Mouse (Mus musculus): Measurements from ENCODE around the gene Ccdc134. TPM values are rescaled to one million over a fixed set of nuclear protein-coding genes. Genes with fewer than 3 reads are reported as not detected.

Gene Ccdc134
- total RNA-seq, 2 experiments from 2014 or later = 9.5 to 14.2 TPM

Other genes starting within 250 kb of the Ccdc134 start
- gene Polr3h, start 201.7 kb upstream of the Ccdc134 start, total RNA-seq (2021) = 10 to 100 TPM; 46.7 to 58.5 TPM
- 10 to 100 TPM; 83.6 to 86.1 TPM for gene Csdc2, start 191.2 kb upstream of the Ccdc134 start, total RNA-seq (2021)
- 100 to 1,000 TPM; 197 to 221 TPM for gene Pmm1, start 167.0 kb upstream of the Ccdc134 start, total RNA-seq (2021)
- not detected for gene 1700029P11Rik, start 147.4 kb upstream of the Ccdc134 start, total RNA-seq (2021)
- gene Xrcc6, start 140.1 kb upstream of the Ccdc134 start, total RNA-seq (2021) = 10 to 100 TPM; 19.1 to 33.7 TPM
- gene Desi1, start 94.1 kb upstream of the Ccdc134 start, total RNA-seq (2021) = 100 to 1,000 TPM; 103 to 118 TPM
- gene Snu13, start 80.3 kb upstream of the Ccdc134 start, total RNA-seq (2021) = 100 to 1,000 TPM; 102 to 107 TPM
- gene 4930407I10Rik, start 68.8 kb upstream of the Ccdc134 start, total RNA-seq (2021) = not detected
- 1 to 10 TPM; 3.4 to 3.6 TPM for gene Mei1, start 57.9 kb upstream of the Ccdc134 start, total RNA-seq (2021)
- gene Srebf2, start 19.3 kb downstream of the Ccdc134 start, total RNA-seq (2021) = 100 to 1,000 TPM; 183 to 198 TPM
- gene Shisa8, start 84.9 kb downstream of the Ccdc134 start, total RNA-seq (2021) = 1 to 10 TPM; 3.6 to 4.7 TPM
- 1 to 10 TPM in 1 of 2 experiments, under 1 TPM in 1; 0.22 to 1.1 TPM for gene Tnfrsf13c, start 96.4 kb downstream of the Ccdc134 start, total RNA-seq (2021)
- gene Cenpm, start 116.8 kb downstream of the Ccdc134 start, total RNA-seq (2021) = 1 to 10 TPM; 3.1 to 4.1 TPM
- 100 to 1,000 TPM in 1 of 2 experiments, 10 to 100 TPM in 1; 97.8 to 105 TPM for gene 1500009C09Rik, start 124.5 kb downstream of the Ccdc134 start, total RNA-seq (2021)
- 100 to 1,000 TPM; 503 to 533 TPM for gene Sept3, start 147.0 kb downstream of the Ccdc134 start, total RNA-seq (2021)
- not detected for gene Wbp2nl, start 171.0 kb downstream of the Ccdc134 start, total RNA-seq (2021)
- 10 to 100 TPM; 35.9 to 39.3 TPM for gene Naga, start 211.0 kb downstream of the Ccdc134 start, total RNA-seq (2021)
- gene Pheta2, start 211.0 kb downstream of the Ccdc134 start, total RNA-seq (2021) = 1 to 10 TPM in 1 of 2 experiments, under 1 TPM in 1; 0.57 to 1.4 TPM
- gene Smdt1, start 211.0 kb downstream of the Ccdc134 start, total RNA-seq (2021) = 100 to 1,000 TPM; 127 to 144 TPM
- gene Ndufa6, start 226.4 kb downstream of the Ccdc134 start, total RNA-seq (2021) = 100 to 1,000 TPM; 198 to 199 TPM

Data from left cerebral cortex, postnatal 36 days (tissue).